Mouse (Mus musculus) retina, adult 2 months (tissue): Measurements from ENCODE around the gene Rasa2.
"Not testable (repeated sequence)": the region's sequence is repeated elsewhere in the genome, so short reads cannot be mapped to it uniquely, and the experiment has no call there.

ENCODE experiments used
- DNase-seq: peaks from one replicate; pipeline ENCODE4 v3.0.0-alpha.2; 2012; ENCODE audit warnings: low read depth, low spot score

The Rasa2 gene

GRCm38 (mm10) chr9:96583496-96583895 lies 47.9 kb downstream of the Rasa2 start:
- DNase-seq = no peak

GRCm38 (mm10) chr9:96583076-96583475 lies 48.3 kb downstream of the Rasa2 start:
- no peak for DNase-seq

- no peak for DNase-seq
These were observed 53.2 kb downstream of the Rasa2 start for GRCm38 (mm10) chr9:96578190-96578589.

DNA sequence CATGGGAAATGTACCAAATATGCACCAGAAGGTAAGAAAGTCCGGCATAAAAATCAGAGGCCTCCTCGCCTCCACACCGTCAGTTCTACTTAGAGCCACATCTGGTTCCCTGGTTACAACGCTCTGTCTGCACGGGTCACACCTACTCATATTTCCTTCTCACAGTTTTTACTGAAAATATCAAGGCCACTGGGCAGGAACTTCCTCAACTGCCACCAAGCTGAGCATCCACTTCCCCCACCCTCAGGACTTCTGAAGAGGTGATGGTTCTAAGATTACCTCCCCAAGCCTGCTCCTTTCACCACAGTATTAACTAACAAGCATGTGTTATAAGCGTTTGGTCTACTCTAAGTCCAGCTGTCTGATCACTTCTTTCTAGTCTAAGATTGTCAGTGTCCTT lies 53.7 kb downstream of the Rasa2 start:
- no peak for DNase-seq

DNA sequence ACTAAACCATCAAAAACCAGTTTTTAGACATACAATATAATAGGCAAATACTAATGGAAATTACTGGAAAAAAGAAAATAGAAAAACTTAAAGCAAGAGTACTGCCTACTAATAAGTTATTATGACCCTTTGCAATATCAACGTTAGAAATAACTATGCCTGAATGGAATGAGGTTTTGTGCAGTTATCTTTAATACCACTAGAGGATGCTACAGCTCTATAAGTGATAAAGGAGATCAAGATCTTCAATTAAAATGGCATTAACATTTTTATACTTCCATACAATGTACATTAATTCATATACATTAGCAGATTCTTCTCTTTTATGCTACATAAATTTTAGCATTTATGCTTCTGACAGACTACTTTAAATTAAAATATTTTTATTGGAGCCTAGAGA lies 58.2 kb downstream of the Rasa2 start:
- peak; percentile 32 for DNase-seq

DNA sequence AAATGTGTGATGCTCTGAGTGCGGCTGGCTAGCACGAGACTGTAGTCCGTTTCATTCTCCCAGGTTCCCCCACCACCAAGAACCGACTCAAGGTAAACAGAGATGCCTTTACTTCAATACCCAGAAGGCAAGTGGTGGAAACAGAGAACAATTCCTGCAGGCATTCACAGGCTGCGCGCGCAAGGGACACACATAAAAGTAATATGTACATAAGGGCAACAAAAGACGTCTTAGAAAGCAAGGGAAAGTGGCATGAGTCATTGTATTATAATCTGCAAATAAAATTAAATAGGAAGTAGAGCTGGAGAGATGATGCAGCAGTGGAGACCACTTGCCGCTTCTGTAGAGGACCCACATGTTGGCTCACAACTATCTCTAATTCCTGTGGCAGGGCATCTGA lies 58.7 kb downstream of the Rasa2 start:
- DNase-seq = no peak

DNA sequence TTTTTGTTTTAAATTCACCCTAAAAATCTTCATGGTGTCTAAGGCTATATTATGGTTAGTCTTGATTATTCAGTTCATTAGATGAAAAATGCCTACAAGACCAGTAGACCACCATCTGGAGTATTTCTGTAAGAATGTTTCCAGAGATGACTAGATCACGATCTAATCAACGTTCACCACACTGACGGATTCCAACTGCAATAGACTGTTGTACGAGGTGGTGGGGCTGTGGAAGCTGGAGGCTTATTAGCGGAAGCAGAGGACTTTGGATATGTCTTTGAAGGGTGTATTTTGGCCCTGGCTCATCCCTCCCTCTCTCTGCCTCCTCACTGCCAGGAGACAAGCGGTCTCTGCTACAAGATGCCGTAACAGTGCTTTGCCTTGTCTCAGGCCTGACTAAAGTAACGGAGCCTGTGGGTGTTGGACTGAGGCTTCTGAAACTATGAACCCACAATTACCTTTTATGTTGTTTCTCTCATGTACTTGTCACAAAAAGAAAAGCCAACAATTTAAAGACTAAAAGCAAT lies 64.9 kb downstream of the Rasa2 start:
- no peak for DNase-seq

DNA sequence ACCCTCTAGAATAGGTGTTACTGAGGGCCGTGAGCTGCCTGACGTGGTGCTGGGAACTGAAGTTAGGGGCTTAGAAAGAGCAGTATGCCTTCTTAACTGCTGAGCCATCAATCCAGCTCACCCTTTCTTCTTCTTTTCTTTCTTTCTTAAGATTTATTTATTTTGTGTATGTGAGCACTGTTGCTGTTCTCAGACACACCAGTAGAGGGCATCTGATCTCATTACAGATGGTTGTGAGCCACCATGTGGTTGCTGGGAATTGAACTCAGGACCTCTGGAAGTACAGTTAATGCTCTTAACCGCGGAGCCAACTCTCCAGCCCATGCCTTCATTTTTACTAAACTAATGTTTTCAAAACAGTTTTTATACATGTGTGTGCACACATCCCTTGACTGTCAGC lies 67.9 kb downstream of the Rasa2 start:
- no peak for DNase-seq

GRCm38 (mm10) chr9:96559148-96559547 lies 72.3 kb downstream of the Rasa2 start:
- no peak for DNase-seq

GRCm38 (mm10) chr9:96558594-96558993 lies 72.8 kb downstream of the Rasa2 start:
- no peak for DNase-seq

- DNase-seq = no peak
These were observed 77.3 kb downstream of the Rasa2 start for GRCm38 (mm10) chr9:96554095-96554494.

GRCm38 (mm10) chr9:96545410-96545809 lies 86.0 kb downstream of the Rasa2 start:
- DNase-seq = no peak

- DNase-seq = peak; percentile 29
These were observed 87.5 kb downstream of the Rasa2 start for GRCm38 (mm10) chr9:96543643-96544640.

DNA sequence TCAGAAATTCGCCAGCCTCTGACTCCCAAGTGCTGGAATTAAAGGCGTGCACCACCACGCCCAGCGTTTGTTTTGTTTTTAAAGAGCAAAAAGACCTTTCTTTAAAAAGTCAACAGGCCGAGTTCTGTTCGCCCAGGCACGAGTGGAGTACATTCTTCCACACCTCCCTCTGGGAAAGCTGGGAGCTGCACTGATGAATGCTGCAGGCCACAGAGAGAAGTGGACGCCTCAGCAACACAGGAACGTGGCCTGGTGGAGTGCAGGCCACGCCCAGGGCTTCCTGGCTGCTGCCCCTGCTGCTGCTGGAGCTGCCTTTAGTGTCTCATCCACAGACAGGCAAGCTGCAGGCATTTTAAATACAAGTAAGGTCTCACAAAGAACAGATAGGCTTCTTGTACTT lies 92.5 kb downstream of the Rasa2 start:
- no peak for DNase-seq

- no peak for DNase-seq
These were observed 93.8 kb downstream of the Rasa2 start for GRCm38 (mm10) chr9:96537615-96537919.

- DNase-seq = no peak
These were observed 94.4 kb downstream of the Rasa2 start for GRCm38 (mm10) chr9:96536895-96537614.

DNA sequence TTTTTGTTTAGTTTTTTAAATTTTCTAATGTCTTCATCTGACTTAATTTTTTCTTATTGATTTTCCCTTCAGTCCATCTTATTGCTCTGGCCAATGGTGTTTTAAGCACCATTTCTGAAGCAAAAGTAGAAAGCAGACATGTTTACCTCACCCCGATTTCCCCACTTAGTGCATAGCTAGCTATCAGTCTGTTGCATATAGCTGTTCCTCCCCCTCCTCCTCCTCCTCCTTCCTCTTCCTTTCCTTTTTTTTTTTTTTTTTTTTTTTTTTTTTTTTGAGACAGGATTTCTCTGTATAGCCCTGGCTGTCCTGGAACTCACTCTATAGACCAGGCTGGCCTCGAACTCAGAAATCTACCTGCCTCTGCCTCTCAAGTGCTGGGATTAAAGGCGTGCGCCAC lies 95.3 kb downstream of the Rasa2 start:
- not testable (repeated sequence) for DNase-seq

DNA sequence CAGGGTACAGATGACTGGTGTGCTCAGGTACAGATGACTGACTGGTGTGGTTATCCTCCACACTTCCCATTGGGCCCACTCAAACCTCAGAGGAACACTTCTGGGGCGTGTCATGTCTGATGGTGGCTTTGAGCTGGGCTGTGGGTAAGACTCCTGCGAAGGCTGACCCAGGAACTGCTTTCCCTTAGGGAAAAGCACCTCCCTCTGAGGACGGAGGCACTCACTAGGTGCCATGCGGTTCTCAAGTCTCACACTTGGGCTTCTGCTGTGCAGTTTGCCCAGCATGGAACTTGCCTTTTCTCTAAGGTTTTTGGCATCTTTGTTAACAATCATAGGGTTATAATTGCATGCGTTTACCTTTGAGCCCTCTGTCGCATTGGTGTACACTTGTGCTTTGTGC lies 96.0 kb downstream of the Rasa2 start:
- no peak for DNase-seq

DNA sequence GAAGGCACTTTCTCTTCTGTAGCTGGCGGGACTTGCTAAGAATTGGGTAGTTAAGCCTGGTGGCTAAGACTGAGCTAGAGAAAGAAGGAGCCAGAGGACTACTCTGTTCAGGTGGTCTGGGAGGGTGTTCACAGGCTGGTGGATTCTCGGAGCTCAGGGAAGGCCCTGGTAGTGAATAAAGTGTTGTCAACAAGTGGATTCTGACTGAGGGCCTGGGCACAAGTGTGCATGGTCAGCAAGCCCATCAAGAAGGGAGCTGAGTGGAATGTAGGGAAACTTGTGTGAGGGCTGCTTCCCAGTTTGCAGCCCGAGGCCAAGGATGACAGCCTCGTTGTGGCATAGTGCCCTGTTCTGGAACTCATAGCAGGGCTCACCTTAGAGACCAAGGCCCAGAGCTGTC lies 97.2 kb downstream of the Rasa2 start:
- no peak for DNase-seq

DNA sequence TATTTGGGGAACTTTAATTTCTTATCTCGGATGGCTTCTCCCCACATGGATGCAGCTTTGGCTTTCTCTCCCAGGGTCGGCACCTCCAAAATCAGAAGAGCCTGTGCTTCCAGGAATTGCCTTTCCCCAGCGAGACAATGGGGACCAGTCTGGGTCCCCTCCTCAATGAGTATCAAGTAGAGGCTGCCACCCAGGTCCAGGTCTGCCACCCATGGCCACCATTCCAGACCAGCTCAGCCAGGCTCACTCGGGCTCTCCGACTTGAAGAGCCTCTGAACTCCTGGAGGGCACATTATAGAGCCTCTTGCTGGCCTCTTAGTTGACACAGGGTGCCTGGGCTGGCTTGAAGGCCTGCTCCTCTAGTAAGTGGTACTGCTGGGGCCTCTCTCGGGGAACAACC lies 97.9 kb downstream of the Rasa2 start:
- DNase-seq = no peak

DNA sequence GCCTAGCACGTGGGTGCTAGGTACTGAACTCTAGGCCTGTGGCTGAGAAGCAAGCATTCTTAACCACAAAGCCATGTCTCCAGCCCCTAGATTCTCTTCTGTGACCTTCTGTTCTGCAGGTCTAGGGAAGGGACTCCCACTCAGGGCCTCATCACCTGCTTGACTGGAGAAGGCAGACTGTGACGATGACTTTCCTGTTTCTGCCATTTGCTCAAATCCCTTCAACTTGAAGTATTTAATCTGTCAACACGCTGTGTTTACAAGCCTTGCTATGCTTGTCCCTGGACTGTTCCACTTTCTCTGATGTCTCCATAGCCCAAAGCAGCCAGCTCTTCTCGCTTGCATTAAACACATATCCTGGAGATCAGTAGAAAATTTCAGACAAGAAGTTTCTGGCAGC lies 98.9 kb downstream of the Rasa2 start:
- no peak for DNase-seq

GRCm38 (mm10) chr9:96530674-96531081 lies 100.7 kb downstream of the Rasa2 start:
- no peak for DNase-seq
